Mouse (Mus musculus): Measurements from ENCODE around the gene Ankrd66.

DNA sequence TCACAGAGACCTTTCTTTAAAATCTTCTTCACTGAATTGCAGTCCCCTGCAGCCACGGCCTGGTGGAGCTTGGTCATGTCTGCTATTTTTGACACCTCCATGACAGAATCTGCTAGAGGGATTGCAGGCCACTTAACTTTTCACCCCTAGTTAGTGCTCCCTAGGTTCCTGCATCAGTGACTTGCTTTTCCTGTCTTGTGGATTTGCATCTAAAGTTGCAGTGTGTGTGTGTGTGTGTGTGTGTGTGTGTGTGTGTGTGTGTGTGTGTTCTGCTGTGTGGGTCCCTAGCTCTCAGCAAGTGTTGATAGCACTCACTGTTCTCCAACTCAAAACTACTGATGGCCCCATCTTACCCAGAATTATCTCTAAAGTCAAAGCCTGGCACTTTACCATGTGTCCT is at the start of gene Ankrd66:
- TF ChIP-seq CTCF (conservative IDR thresholded peaks at IDR 0.05; ENCODE audit: low read length) (no peak), NANOG (IDR thresholded peaks at IDR 0.05; ENCODE audit: borderline replicate concordance, low read length) (no peak), POU5F1 (IDR thresholded peaks at IDR 0.05; ENCODE audit: borderline replicate concordance, low read length) (no peak)
